Mouse (Mus musculus): ENCODE data around the gene Bfar. TPM values are rescaled to one million over a fixed set of nuclear protein-coding genes. Genes with fewer than 3 reads are reported as not detected.

Bfar gene
- 43.6 and 48.8 TPM in 2 replicates for polyA plus RNA-seq (2012; rRNA removed)

GRCm38 (mm10) chr16:13671685-13672385 lies at the start of gene Bfar, which contains the start of gene 3110001I22Rik:
Bfar (plus strand) TSS chr16:13671858.
3110001I22Rik (plus strand) TSS chr16:13671929.

GRCm38 (mm10) chr16:13667878-13668343 lies 3.7 kb upstream of the Bfar start, which contains the start of gene Parn:
Parn (minus strand) TSS chr16:13668170.

GRCm38 (mm10) chr16:13730285-13731255 lies 58.9 kb downstream of the Bfar start, which contains the start of gene Pla2g10:
Pla2g10 (minus strand) TSS chr16:13730983.

Other genes with a start within 250 kb of the Bfar start
- 21.0 and 23.4 TPM in 2 replicates for gene Parn, start 3.7 kb upstream of the Bfar start, polyA plus RNA-seq (2012; rRNA removed)
- gene 3110001I22Rik, start 71 bp downstream of the Bfar start, polyA plus RNA-seq (2012; rRNA removed), result 7.1 and 7.2 TPM in 2 replicates
- gene Pla2g10, start 59.1 kb downstream of the Bfar start, polyA plus RNA-seq (2012; rRNA removed), result 0.09 and 0.14 TPM in 2 replicates
- 36.6 and 47.3 TPM in 2 replicates for gene Rrn3, start 108.8 kb downstream of the Bfar start, polyA plus RNA-seq (2012; rRNA removed)
- 60.7 and 102 TPM in 2 replicates for gene Ntan1, start 147.0 kb downstream of the Bfar start, polyA plus RNA-seq (2012; rRNA removed)
- gene Pdxdc1, start 231.3 kb downstream of the Bfar start, polyA plus RNA-seq (2012; rRNA removed), result 59.5 and 68.5 TPM in 2 replicates
- 1.6 and 3.1 TPM in 2 replicates for gene Mpv17l, start 231.3 kb downstream of the Bfar start, polyA plus RNA-seq (2012; rRNA removed)